17 mouse cellular contexts compared by ENCODE assay signal in the genomic region with DNA sequence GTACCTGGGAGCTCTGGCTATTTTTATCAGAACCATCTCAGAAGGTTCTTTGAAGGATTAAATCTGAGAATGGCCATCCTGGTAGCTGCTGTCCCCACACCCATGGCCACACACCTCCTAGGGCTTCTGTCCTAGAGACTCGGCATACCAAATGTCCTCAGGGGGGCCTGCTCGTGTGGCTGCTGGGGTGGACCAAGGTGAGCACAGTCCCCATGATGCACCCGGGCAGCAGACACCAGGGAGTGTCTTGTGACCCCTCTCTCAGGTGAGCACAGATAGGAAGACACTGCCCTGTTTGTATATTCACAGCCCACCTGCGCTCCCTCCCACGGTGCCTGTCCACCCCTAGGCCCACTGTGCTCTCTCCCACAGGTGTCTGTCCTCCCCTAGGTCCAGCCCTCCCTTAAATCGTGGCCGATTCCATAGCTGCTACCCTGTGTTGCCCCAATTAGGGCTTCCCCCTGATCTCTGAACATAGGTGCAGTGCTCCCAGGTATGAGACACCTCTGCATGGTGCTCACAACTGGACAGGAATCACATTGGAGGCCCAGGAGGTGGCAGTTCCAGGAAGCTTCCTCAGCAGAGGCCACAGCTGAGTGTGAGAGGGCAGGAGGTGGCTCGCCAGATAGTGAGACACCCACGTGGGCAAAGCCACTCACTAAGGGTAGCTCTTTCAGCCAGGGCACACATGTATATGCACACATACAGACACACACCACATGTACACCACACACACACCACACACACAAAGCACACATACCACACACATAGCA.
DNase-seq lines count a peak whose midpoint lies in the region; ATAC-seq and TF ChIP-seq lines count a peak whose summit lies in the region.
"Had no signal": no experiment of that assay in that cellular context is flagged by ENCODE, and none has a peak within 500 bp of the region (broad histone marks: within the 10 kb centered on the region; RNA-seq: fewer than 3 reads in every experiment).

No protein-coding gene starts in this region.

- H3K9ac ChIP-seq in forebrain, embryonic 12.5 days: 0 out of 2 replicates have a peak overlapping the region, but pooled peaks have one; percentile 21
- no peak overlapping the region for H3K9ac ChIP-seq in forebrain, embryonic 11.5 days (ENCODE audit: low read length)
- H3K9ac ChIP-seq: embryonic facial prominence, embryonic 12.5 days; forebrain, embryonic 13.5 days; forebrain, embryonic 15.5 days; forebrain, postnatal 0 days had no signal

- H3K9me3 ChIP-seq in forebrain, embryonic 12.5 days: no peaks in the 10 kb centered on the region
- no peaks in the 10 kb centered on the region for H3K9me3 ChIP-seq in forebrain, embryonic 11.5 days (ENCODE audit: control insufficient read depth, low read length)
- peaks cover 96% of the 10 kb centered on the region for H3K9me3 ChIP-seq in G1E (replicated peaks)
- H3K9me3 ChIP-seq: embryonic facial prominence, embryonic 10.5 days; embryonic facial prominence, embryonic 12.5 days; forebrain, embryonic 13.5 days; forebrain, embryonic 15.5 days had no signal

- H3K4me2 ChIP-seq in forebrain, embryonic 12.5 days: no peak overlapping the region
- H3K4me2 ChIP-seq in forebrain, embryonic 11.5 days (ENCODE audit: low read depth, low read length, severe bottlenecking): no peak overlapping the region
- H3K4me2 ChIP-seq: embryonic facial prominence, embryonic 12.5 days; forebrain, embryonic 13.5 days; forebrain, embryonic 15.5 days had no signal

- no peak overlapping the region for H3K4me3 ChIP-seq in forebrain, embryonic 12.5 days (replicated peaks)
- H3K4me3 ChIP-seq in forebrain, embryonic 11.5 days (ENCODE audit: low read depth, low read length): no peak overlapping the region
- H3K4me3 ChIP-seq in G1E (ENCODE audit: low read depth, low read length): 0 out of 2 replicates have a peak overlapping the region, but pooled peaks have one; percentile 13
- H3K4me3 ChIP-seq: embryonic facial prominence, embryonic 10.5 days; embryonic facial prominence, embryonic 12.5 days; forebrain, embryonic 13.5 days; forebrain, embryonic 15.5 days had no signal

- no peak for TF ChIP-seq CTCF in G1E (IDR thresholded peaks at IDR 0.05; ENCODE audit: low read depth, low read length)

- no peaks in the 10 kb centered on the region for H3K36me3 ChIP-seq in forebrain, embryonic 12.5 days (replicated peaks)
- no peaks in the 10 kb centered on the region for H3K36me3 ChIP-seq in forebrain, embryonic 11.5 days (ENCODE audit: control insufficient read depth, insufficient read depth, low read length)
- H3K36me3 ChIP-seq in G1E (replicated peaks): no peaks in the 10 kb centered on the region
- H3K36me3 ChIP-seq: embryonic facial prominence, embryonic 10.5 days; embryonic facial prominence, embryonic 12.5 days; forebrain, embryonic 15.5 days had no signal

- H3K27ac ChIP-seq in forebrain, embryonic 12.5 days: no peak overlapping the region
- no peak overlapping the region for H3K27ac ChIP-seq in forebrain, embryonic 11.5 days (ENCODE audit: low read depth, low read length)
- H3K27ac ChIP-seq: embryonic facial prominence, embryonic 10.5 days; embryonic facial prominence, embryonic 12.5 days; forebrain, embryonic 13.5 days; forebrain, embryonic 15.5 days had no signal

- no peaks in the 10 kb centered on the region; the same call in 1 of the 2 replicates for H3K4me1 ChIP-seq in forebrain, embryonic 12.5 days
- H3K4me1 ChIP-seq in forebrain, embryonic 11.5 days (replicated peaks; ENCODE audit: control insufficient read depth, insufficient read depth, low read length): no peaks in the 10 kb centered on the region
- no peaks in the 10 kb centered on the region for H3K4me1 ChIP-seq in G1E (ENCODE audit: insufficient read depth, low read depth, low read length)
- H3K4me1 ChIP-seq: embryonic facial prominence, embryonic 10.5 days; embryonic facial prominence, embryonic 12.5 days had no signal

- no peak for ATAC-seq in forebrain, embryonic 12.5 days (ENCODE audit: low FRiP score)
- no peak for ATAC-seq in forebrain, embryonic 11.5 days (replicated peaks; ENCODE audit: low FRiP score)
- no peak for ATAC-seq in G1E (ENCODE audit: extremely low read depth, insufficient number of reproducible peaks, low FRiP score, poor library complexity, severe bottlenecking)
- ATAC-seq: CD4-positive, CD25-positive, alpha-beta regulatory T cell, adult 4 months; forebrain, embryonic 13.5 days; forebrain, embryonic 15.5 days had no signal

- peak; percentile 68 for DNase-seq in cerebellum, adult 11-12 months
- no peak for DNase-seq in cerebellum, adult 18-20 months
- peak; percentile 69 for DNase-seq in cerebellum, adult 9-10 months
- DNase-seq in cerebellum, postnatal 14 days: no peak
- no peak for DNase-seq in forebrain, embryonic 11.5 days (ENCODE audit: low spot score)
- DNase-seq in G1E (ENCODE audit: low spot score): no peak
- DNase-seq: adrenal gland, adult 2 months; adrenal gland, postnatal 10 days; adrenal gland, postnatal 25 days; B cell, adult 2 months; forebrain, postnatal 0 days had no signal

- H3K27me3 ChIP-seq in forebrain, embryonic 12.5 days: 0 out of 2 replicates have a peak, but pooled peaks cover 5% of the 10 kb centered on the region
- H3K27me3 ChIP-seq in forebrain, embryonic 11.5 days (ENCODE audit: control insufficient read depth, insufficient read depth, low read length): no peaks in the 10 kb centered on the region
- peaks cover 3% of the 10 kb centered on the region; the same call in 1 of the 2 replicates for H3K27me3 ChIP-seq in G1E (ENCODE audit: insufficient read depth, low read length)
- H3K27me3 ChIP-seq: embryonic facial prominence, embryonic 12.5 days; forebrain, embryonic 13.5 days; forebrain, embryonic 15.5 days had no signal

- 81% methylated on average over 9 of the region's 9 CpGs for WGBS in forebrain, embryonic 12.5 days
- WGBS in forebrain, embryonic 11.5 days: 84% methylated on average over 9 of the region's 9 CpGs

Comparison
In these comparisons a context has a peak if more than half of its experiments do, and no peak if none do; other contexts are left out.
1. DNase-seq: peak in cerebellum, adult 11-12 months (single experiment) and cerebellum, adult 9-10 months (single experiment); none in cerebellum, adult 18-20 months (0 of 2), cerebellum, postnatal 14 days (0 of 2), forebrain, embryonic 11.5 days (single experiment) and G1E (single experiment).